Mouse (Mus musculus) spleen, adult 18-20 months (tissue): Measurements from ENCODE around the gene Prpsap1.

ENCODE experiments used
- DNase-seq, 2 experiments: peaks; one replicate each; pipeline ENCODE4 v3.0.0; 2022; ENCODE audit warnings: mixed read lengths in 2 of 2

Prpsap1 gene

GRCm38 (mm10) chr11:116493795-116494252 is at the start of gene Prpsap1:
Prpsap1 (minus strand) TSS chr11:116494202.
- DNase-seq: peak; percentile 29 to 35

- peak in 1 of 2 experiments; percentile 30 for DNase-seq
These were observed 49.1 kb upstream of the Prpsap1 start for GRCm38 (mm10) chr11:116543110-116543509.

- DNase-seq: no peak
These were observed 47.2 kb upstream of the Prpsap1 start for GRCm38 (mm10) chr11:116541183-116541582.

- no peak for DNase-seq
These were observed 44.2 kb upstream of the Prpsap1 start for GRCm38 (mm10) chr11:116538142-116538735.

- DNase-seq: no peak
These were observed 43.4 kb upstream of the Prpsap1 start for GRCm38 (mm10) chr11:116537388-116537787.

GRCm38 (mm10) chr11:116536685-116537084 is 42.7 kb upstream of the Prpsap1 start:
- no peak for DNase-seq

GRCm38 (mm10) chr11:116534154-116534865 is 40.3 kb upstream of the Prpsap1 start:
- peak in 1 of 2 experiments; percentile 57 for DNase-seq

GRCm38 (mm10) chr11:116533341-116534153 is 39.5 kb upstream of the Prpsap1 start:
- DNase-seq: no peak

- DNase-seq: peak in 1 of 2 experiments; percentile 56
These were observed 38.9 kb upstream of the Prpsap1 start for GRCm38 (mm10) chr11:116532810-116533338.

GRCm38 (mm10) chr11:116532262-116532809 is 38.3 kb upstream of the Prpsap1 start:
- DNase-seq: no peak

- DNase-seq: no peak
These were observed 37.6 kb upstream of the Prpsap1 start for GRCm38 (mm10) chr11:116531371-116532191.

- no peak for DNase-seq
These were observed 36.5 kb upstream of the Prpsap1 start, which contains the start of gene Sphk1 for GRCm38 (mm10) chr11:116530187-116531147. Sphk1 (plus strand) TSS chr11:116530925.

- DNase-seq: no peak
These were observed 34.8 kb upstream of the Prpsap1 start for GRCm38 (mm10) chr11:116528636-116529320.

GRCm38 (mm10) chr11:116523699-116524189 is 29.7 kb upstream of the Prpsap1 start:
- no peak for DNase-seq

- no peak for DNase-seq
These were observed 29.1 kb upstream of the Prpsap1 start for GRCm38 (mm10) chr11:116522886-116523698.

GRCm38 (mm10) chr11:116522046-116522445 is 28.0 kb upstream of the Prpsap1 start:
- DNase-seq: no peak

GRCm38 (mm10) chr11:116521143-116521542 is 27.1 kb upstream of the Prpsap1 start:
- no peak for DNase-seq

- DNase-seq: no peak
These were observed 24.5 kb upstream of the Prpsap1 start for GRCm38 (mm10) chr11:116518482-116518881.
